Mouse (Mus musculus) gastrocnemius, postnatal 4 days (tissue): ENCODE data around the gene Amz2. TPM values are rescaled to one million over a fixed set of nuclear protein-coding genes. Genes with fewer than 3 reads are reported as not detected.

ENCODE experiments used
- DNase-seq, 2 experiments: peaks; one replicate each; pipeline ENCODE4 v3.0.0; 2021 to 2022; ENCODE audit warnings: low spot score in 2 of 2, mixed read lengths in 2 of 2
- total RNA-seq, 2 experiments: library from RNA; stranded (reverse); gene quantifications; 2 replicates each; pipeline ENCODE4 v1.2.3; 2021

Gene Amz2
- total RNA-seq, 2 experiments from 2014 or later, result 47.4 to 55.9 TPM

DNA sequence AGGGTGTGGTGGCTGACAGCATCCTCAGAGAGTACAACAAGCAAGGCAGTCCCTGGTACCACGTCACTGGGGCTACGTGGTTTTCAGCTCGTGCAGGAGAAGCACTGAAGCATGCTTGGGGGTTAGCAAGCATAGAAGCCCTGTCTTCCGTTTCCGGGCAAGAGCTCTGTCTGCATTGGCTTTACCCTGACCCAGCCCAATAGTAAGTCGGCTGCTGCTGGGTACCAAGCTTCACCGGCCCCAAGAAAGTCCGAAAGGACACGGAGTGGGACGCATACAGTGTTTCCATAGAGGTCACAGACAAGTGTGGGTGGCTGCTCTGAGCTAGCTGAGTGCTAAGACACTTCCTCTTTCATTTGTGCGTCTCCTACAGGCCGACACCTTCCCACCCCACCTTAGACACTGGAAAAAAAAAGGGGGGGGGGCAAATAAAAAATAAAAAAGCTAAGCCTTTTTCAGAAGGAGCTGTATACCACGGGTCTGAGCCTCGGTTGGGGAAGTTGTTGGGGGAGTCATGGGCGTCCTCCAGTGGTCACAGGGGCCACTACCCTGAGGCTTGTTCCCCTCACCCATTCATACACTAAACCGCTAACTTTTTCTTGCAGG lies 5.7 kb upstream of the Amz2 start:
- DNase-seq, result no peak

DNA sequence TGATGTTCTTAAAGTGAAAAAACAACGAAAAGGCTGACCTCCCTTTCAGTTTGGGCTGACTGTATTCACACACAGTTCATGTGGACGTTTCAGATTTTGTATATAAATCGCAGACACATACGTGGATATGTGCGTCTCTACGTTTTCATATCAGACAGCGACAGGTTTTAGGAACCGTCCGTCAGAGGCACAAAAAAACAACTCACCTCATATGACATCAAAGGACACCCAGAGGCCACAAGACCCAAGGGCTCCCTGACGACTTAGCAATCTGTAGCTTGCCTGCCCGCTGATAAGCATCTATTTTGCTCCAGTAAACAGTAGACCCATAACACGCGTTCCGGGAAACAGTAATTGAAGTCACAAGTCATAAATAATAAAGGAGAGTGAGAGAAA lies 5.2 kb upstream of the Amz2 start:
- DNase-seq, result no peak

DNA sequence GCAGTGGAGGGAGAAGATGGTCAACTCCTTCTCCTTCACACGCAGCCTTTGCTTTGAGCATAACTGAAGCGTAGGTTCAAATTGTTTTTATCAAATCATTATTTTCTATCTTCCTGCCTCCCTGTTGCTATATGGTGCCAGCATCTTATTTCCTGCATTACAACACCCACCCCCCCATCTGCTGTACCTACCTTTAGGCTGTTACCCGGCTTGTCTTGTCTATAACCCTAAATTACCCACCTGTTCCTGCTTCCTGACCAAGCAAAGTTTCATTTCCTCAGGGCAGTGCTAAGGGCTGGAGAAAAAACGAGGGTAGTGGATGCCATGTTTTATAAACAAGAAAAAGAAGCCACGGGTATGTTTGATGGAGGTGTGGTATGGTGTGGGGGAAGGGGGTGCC lies 4.5 kb upstream of the Amz2 start:
- no peak for DNase-seq

DNA sequence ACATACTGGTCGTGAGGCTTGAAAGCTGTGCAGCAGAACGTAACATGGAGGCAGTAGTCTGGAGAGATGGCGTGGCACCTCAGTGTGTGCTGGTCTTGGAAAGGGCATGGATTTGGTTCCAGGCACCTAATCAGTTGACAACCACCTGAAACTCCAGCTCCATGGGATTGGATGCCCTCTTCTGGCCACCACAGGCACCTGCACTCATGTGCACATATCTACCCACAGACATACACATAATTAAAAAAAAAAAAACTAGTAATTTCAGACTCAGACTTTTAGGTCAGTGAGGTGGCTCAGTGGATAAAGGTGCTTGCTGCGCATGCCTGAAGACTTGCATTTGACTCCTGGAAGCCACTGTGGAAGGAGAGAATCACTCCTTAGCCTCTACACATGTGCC lies 3.5 kb upstream of the Amz2 start:
- no peak for DNase-seq

DNA sequence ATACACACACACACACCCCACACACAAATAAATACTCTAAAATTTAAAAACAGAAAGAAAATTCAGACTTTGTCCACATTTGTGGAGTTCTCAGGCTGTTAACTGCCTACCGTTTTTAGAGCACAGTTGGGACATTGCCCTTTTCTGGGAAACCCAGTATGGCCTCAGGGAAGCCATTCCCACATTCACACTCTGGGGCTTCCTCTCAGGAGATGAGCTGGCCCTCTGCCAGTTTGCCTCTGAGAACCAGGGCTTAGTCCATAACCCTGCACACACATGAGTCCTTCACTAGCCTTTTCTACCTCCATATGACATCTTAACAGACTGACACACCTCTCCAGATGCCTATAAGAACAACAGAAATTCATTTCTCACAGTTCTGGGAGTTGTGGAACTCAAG lies 2.5 kb upstream of the Amz2 start:
- no peak for DNase-seq

DNA sequence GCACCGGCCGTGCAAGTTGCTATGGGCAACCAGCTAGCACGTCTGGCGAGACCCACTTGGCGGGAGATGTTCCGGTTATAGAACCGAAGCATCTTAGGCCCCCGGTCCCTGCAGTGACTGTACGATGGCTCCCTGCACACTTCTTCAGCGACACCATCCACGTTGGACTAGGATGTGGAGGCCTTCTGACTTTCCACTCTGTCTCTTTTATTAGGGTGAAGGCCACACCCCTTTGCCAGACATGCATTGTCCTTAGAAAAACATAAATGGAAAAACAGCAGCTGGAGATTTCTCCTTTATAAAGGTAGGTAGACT lies 483 bp downstream of the Amz2 start:
- DNase-seq, result no peak

DNA sequence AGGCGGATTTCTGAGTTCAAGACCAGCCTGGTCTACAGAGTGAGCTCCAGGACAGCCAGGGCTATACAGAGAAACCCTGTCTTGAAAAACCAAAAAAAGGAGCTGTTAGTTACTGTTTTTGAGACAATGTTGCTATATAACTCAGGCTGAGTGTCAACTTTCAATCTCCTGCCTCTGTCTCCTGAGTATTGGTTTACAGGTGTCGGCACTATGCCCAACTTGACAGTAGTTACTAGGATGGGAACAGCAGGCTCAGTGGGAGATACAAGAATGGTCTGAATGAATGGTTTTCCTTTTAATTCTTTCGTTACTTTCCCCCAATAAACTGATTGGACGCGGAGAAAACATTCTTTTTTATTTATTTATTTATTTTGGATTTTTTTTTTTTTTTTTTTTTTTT lies 1.6 kb downstream of the Amz2 start:
- no peak for DNase-seq

DNA sequence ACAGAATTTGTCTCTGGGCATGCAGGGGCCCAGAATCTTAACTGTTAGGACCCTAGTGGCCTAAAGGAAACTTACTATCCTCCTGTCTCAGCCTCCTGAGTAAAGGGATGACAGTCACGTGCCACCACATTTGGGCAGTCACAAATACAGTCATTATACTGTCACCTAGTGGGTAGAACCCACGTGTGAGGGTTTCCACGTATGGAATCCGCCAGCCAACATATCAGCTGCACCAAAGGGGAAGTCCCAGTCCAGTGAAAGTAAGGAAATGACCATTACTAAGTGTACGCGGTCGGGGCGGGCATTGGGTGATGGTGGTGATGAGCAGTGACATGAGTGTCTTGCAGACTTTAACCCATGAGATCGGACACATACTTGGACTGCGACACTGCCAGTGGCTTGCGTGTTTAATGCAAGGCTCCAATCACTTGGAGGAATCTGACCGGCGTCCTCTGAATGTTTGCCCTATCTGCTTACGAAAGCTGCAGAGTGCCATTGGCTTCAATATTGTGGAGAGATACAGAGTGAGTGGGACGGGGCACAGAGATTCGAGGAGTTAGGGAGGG lies 8.6 kb downstream of the Amz2 start:
- no peak for DNase-seq

DNA sequence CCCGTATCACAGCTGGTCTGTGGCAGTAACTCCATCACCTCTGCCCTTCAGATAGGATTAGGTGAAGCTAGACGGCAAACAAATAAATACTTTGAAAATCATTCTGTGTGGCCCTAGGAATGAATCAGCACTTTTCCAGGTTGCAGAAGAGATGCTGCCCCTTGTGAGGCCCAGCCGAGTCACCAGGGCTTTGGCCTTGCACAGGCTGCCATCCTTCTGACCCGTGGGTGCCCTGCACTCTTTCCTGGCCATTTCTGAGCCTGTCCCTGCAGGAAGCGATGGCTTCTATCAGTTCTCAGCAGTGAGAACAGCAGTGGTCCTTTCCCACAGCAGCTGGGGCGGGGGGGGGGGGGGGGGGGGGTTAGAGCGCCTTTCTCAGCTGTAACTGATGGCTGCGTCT lies 11.1 kb downstream of the Amz2 start:
- no peak for DNase-seq

DNA sequence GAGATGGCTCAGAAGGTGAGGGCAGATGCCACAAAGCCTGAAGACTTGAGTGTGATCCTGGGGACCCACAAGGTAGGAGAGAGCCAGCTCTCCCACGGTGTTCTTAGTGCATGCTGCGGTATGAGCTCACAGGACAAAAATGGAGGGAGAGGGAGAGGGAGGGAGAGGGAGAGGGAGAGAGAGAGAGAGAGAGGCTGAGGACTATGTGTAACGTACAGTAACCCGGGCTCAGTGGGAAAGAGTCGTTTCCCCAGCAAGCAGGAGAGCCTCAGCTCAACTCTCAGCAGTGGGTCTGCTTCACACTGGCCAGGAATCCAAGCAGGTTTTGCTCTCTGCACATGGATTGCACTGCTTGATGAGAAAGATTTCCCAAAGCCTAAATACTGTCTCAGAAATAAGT lies 13.5 kb downstream of the Amz2 start:
- no peak for DNase-seq

DNA sequence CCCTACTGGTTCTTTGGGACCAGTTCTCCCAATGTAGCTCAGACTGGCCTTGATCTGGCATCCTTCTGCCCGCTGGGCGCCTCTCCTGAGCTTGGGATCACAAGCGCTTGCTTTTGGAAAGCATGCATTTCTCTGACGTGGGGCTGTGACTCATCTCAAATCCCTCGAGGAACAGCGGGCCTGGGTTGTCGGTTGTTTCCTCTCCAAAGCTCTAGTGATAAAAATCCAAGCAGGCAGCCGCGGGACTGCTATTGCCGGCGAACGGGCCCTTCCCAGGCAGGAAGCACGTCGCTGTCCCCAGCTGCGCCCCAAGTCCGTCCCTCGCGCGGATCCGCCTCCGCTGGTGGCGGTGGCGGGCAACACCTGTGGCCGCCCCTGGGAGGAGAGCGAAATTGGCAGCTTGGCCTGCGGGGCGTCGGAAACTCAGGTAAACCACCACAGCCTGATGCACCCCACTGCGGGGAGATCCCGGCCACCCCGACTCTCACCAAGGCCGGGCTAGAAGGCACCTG lies 14.1 kb downstream of the Amz2 start:
- DNase-seq, result peak; percentile 57 to 76

DNA sequence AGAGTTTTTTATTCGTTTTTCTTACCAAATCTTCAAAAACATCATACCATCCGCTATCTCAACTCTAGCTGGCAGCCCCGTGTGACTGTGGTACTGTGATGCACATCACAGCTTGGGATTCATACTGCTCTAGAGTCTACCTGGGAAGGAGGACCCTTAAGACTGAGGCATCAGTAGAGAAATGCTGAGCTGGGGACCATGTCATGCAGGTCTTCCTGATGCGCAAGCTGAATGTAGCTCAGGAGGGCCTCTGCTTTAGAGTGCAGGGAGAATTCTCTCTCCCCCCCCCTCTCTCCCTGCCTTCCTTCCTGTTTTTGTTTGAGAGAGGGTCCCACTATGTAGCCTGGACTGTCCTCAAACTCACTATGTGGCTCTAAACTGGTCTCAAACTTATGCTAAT lies 14.9 kb downstream of the Amz2 start:
- DNase-seq, result no peak

DNA sequence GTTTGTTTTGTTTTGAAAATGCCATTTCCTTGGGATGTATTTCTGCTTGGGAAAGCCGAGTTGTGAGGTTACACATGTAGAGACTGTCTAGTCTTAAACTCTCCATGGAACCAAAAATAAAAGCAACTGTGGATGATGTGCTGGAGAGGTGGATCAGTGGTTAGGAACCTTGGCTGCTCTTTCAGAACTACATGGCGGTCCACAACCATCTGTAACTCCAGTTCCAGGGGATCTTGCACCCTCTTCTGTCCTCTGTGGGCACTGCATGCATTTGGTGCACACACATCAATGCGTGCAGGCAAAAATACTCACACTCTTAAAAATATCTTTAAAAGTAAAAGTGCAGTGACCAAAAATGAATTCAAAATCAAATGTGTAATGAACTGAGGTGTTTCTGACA lies 15.4 kb downstream of the Amz2 start:
- DNase-seq, result no peak

DNA sequence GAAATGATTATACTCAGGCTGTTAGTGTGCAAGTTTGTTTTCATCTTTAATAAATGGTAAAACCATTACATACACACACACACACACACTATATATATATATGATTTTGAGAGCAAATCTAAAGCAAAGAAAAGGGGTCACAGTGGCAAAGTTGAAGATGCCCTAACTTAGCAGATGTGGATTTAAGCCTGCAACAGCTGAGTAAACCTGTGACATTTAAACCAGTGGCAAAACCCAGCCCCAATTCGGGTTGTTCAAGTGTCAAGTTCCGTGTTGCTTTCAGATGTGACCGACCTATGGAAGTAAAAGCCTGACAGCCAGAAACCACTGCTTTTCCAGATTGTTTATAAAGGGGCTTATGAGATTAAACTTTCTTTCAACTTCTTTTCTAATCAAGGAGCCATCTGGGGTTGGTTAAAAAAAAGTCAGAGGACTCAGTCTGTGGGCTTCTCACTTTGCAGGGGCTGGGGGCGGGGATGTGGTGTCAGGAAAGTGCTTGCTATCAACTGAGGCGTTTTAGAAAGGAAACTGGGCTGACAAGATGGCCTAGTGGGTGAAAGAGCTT lies 16.5 kb downstream of the Amz2 start:
- DNase-seq, result no peak

DNA sequence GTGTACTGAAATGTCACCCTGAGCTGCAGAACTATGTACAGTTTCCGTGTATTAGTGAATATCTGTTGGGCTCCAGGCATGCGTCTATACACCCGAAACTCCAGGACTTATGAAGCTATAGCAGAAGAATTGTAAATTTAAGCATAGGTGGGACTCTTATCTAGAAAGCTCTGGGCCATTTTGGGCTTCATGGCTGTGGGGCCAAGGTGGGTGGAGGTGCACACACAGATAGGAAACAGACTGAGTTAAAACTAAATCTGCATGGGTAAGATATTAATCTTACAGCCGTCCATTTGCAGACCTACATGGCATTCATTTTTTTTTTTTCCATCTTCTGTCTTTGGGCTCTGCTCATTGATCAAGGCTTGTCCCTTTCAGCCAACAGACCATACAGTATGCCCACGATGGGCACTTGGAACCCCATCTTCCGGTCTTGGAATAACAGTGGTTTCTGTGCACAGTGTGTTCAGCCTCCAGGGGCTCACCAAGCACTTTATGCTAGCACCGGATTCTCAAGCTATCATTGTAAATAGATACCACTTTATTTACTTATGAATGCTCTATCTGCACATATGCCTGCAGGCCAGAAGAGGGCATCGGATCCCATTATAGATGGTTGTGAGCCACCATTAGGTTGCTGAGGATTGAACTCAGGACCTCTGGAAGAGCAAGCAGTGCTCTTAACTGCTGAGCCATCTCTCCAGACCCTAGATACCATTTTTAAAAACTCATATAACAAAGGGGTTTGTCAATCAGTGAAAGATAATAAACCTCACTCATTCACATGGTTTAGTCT lies 17.9 kb downstream of the Amz2 start:
- DNase-seq, result no peak

DNA sequence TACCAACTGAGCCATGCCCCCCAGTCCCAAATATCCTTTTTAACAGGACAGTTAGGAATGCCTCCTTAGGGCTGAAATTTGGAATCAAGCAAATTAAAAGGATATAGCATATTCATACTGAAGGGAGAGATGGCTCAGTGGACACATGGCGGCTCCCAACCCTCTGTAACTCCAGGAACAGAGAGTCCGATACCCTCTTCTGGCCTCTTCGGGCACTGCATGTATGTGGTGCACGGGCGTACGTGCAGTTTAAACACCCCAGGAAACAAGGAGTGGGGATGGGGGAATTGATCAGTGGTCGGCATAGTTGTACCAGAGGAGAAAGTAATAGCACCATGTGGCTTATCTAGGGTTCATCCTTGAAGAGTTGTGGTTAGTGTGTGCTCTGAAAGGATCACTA lies 18.9 kb downstream of the Amz2 start:
- peak in 1 of 2 experiments; percentile 24 for DNase-seq

DNA sequence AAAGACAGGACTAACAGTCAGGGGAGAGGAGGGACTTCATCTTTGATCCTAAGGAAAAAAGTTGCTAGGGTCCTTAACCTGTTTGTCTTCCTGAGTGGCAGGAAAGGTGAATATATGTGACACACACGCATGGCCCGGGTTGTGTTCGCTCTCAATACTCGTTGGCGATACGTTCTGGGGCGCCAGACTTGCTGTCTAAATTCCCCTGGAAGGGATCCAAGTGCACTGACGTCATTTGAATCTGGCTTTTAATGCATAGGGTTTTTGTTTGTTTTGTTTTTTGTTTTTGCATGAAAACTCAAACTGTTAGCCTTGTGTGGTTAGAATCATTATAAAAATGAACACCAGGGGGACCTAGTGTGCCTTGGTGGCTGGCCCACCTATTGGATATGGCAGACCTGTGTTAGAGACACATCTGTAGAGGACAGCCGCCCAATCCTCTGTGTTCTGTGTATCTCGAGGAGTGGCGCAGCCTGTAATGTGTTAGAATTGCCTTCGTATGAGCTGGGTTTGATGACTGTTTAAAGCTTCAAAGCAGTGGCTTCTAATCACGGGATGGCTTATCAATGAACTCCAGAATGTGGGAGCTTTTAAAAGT lies 19.8 kb downstream of the Amz2 start:
- no peak for DNase-seq

DNA sequence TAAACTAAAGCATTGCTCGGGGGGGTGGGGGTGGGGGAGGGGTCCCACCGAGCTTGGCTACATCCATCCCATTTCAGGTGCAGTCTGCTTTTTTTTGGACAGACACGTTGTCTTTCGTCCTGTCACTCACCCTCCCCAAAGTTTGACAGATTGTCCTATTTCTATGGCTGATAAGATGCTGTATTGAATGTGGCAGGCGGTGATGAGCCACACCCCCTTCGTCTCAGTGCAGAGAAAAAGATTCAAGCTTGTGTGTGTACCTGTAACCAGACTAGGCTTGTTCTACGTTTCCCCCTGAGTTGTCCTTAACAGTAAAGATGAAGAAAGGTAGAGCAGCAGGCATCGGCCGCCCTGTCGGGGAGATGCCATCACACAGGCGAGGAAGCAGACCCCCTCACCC lies 25.4 kb downstream of the Amz2 start:
- no peak for DNase-seq

DNA sequence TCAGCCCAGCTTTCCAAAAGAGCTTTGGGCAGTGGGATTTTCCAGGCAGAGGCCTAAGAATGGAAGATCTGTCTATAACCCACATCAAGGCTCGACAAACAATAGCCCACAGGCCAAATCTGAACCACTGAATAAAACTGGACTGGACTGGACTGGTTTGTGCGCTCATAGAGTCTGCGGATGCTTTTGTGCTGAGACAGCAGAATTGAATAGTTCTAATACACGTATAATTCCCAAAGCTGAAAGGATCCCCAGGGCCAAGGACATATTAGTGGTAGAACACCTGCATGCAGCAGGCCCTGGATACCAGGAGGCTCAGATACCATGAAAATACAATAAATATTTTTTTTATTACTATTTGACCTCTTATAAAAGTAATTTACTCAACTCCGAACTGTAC lies 30.5 kb downstream of the Amz2 start:
- no peak for DNase-seq

DNA sequence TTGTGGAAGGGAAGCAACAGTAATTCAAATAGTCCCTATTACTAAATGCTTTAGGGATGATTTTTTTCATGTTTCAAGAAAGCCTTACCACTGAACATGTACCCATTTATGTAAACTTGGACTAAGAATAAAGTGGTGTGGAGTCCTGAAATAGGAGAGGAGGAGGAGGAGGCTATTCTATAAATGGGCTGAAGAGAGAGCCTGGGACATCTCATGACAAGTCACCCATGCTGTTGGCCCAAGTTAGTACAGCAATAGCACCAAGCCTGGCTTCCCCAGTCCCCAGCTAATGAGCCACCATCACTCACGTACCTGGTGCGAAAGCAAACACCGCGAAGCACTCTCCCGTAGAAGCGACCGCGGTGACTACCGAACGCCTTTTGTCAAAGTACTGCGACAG lies 32.4 kb downstream of the Amz2 start:
- DNase-seq, result no peak

DNA sequence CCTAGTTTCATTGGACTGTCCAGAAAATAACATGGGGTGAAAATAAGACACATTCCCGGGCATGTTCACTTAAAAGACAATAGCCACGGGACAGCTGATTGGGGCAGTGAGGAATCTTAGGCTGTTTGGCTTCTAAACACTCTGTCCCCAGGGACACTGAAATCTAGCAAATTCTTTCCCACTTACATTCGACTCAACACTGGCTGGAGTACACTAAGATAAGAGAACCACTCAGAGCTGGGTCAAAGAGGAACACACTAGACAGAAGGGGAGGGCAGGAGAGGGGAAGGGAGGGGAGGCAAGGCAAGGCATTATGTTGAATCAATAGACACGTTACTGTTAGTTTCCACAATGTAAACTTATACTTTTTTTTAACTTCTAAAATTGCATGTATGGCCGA lies 34.8 kb downstream of the Amz2 start:
- no peak for DNase-seq

DNA sequence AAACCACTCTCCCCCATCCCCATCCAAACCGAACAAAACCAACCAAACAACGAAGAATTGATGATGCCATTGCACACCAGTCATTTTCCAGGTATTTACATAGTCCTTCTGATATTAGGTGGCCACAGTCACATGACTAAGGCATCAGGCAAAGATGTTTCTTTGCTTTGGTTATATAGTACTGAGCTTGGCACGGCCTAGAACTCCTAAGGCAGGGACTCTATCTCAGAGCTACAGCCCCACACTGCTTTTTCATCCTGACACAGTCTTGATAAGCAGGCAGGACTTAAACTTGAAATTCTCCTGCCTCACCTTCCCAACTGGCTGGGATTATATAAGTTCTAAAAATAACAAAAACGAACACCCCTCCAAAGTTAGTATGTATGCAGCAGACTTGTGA lies 39.3 kb downstream of the Amz2 start:
- no peak for DNase-seq
